Mouse (Mus musculus): Measurements from ENCODE around the gene 2410141K09Rik.
"Not testable (repeated sequence)": the region's sequence is repeated elsewhere in the genome, so short reads cannot be mapped to it uniquely, and the experiment has no call there.

The 2410141K09Rik gene

GRCm38 (mm10) chr13:66441018-66441417, at the start of gene 2410141K09Rik:
Gene 2410141K09Rik, minus strand, starts transcription at chr13:66441118.
- DNase-seq (ENCODE audit: low spot score) = not testable (repeated sequence)

DNA sequence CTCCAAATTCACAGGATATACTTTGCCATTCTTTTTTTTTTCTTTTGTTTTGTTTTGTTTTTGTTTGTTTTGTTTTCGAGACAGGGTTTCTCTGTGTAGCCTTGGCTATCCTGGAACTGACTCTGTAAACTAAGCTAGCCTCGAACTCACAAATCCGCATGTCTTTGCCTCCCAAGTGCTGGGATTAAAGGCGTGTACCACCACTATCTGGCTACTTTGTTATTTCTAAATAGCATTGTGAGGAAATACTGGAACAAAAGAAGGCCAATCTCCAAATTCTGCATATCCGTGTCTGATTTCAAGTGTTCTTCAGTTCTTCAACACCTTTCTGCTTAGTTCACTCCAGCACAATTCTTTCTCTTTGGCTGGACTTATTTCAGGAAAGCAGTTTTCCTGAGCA, 14.1 kb downstream of the 2410141K09Rik start:
- DNase-seq (ENCODE audit: low spot score) = peak; percentile 6

GRCm38 (mm10) chr13:66414962-66415361, 26.0 kb downstream of the 2410141K09Rik start:
- not testable (repeated sequence) for DNase-seq (ENCODE audit: low spot score)
